Mouse (Mus musculus) fat pad, adult 2 months (tissue): ENCODE results near the gene Pnpla8.
"Not testable (repeated sequence)": the region's sequence is repeated elsewhere in the genome, so short reads cannot be mapped to it uniquely, and the experiment has no call there.

Experiments
- DNase-seq: peaks from one replicate; pipeline ENCODE4 v3.0.0-alpha.2; 2011; ENCODE audit warnings: low read depth, low spot score; ENCODE audit errors: extremely low read depth

Pnpla8 gene

DNA sequence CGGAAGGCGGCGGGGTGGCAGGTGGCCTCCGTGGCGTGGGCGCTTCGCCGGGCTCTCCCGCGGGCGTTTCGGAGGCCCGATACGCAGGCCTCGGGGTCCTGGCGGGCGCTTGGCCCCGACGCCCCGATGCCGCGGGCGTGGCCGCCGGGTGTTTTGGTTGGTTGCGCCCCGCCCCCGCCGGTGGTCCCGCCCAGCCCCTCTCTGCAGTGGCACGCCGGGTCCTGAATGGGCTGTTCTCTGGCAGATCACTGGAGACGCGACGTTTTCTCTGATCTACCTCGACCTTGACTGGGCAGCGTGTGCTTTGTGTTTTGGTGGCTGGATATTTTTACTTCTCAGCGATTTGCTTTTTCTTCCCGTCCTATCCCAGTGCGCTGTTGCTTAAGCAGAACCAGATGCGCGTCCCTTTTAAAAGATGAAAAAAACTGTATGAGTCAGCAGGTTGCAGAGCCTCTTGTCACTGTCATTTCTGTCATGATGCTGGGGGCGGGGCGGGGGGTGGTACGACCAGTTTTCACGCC lies 48.2 kb downstream of the Pnpla8 start:
- no peak for DNase-seq

DNA sequence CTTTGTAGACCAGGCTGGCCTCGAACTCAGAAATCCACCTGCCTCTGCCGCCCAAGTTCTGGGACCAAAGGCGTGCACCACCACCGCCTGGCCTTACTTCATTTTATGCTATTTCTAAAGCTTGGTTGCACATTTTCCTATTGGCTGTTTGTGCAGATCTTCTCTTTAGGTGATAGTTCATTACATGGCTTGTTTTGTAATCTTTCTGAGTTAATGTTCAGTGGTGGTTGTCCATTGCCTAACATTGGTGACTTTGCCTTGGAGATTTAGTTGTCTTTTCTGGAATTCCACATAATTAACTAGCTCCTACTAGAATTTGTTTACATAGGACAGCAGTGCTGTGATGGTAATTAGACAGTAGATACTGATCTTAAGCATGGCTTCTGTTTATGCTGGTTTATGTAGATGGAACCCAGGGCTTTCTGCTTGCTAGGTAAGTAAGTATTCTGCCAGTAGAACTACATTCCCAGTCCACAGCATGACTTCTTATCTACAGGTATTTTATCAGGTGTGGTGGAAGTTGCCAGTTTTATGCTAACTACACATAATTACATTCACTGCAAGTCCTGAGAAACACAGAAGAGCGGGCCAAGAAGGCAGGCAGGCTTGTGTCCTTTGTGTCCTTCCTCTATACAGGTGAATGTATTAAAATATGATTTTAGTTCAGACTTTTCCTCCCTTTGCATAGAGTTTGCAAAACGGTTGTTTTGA lies 53.1 kb downstream of the Pnpla8 start:
- no peak for DNase-seq

DNA sequence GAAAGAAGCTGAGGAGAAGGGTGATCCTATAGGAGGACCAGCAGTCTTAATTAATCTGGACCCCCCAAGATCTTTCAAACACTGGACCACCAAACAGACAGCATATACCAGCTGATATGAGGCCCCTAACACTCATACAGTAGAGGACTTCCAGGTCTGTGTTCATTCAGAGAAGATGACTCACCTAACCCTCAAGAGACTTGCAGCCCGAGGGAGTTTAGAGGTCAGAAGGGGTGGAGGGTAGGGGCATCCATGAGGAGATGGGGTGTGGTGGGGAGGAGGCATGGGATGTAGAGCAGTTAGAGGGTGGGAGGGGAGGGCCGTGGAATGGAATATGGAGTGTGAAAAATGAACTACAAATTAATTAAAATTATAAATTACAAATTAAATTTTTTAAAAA lies 59.0 kb downstream of the Pnpla8 start:
- DNase-seq = not testable (repeated sequence)

DNA sequence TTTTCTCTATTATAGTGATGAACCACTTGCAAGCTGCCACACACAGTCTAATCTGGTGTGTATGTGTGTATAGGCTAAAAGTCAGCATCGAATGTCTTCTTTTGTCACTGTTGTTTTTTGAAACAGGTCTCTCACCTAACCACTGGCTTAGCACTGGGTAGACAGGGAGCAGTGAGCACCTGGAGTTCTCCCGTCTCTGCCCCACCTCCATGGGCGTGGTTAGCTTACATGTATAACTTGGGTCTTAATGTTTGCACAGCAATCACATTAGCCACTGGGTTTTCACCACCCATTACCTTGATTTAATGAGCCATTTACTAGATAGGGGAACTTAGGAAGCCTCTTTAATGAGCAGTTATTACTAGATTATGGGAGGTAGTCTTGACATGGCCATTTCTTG lies 60.4 kb downstream of the Pnpla8 start:
- no peak for DNase-seq

DNA sequence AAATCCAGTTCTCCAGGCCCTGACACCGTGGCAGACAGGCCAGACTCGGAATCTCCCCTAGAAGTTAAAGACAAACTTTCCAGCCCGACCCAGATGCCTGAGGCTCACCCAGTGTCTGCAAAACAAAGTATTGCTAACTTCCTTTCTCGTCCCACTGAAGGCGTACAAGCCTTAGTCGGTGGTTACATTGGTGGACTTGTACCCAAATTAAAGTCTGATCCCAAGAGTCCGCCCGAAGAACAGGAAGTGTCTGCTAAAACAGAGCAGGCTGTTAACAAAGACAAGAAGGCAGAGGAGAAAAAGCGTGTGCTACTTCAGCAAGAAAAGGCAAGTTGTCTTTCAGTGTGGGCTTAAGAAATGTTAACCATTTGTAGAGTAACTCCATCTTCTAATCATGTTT lies 62.2 kb downstream of the Pnpla8 start:
- no peak for DNase-seq

DNA sequence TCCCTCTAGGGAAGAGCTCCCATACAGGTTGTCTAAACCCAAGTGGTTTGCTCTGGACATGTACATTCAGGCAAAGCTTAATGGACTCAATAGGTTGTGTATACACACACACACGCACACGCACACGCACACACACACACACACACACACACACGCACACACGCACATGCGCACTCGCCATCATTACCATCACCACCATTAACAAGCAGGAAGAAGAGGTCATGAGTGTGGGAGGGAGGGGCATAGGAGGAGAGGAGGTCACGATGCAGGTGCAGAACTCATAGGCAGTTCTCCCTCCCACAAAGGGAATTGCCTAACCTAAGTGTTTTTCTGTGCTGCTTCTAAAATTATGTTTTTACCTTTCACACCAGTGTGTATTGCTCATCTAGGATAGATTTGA lies 65.8 kb downstream of the Pnpla8 start:
- DNase-seq = no peak

DNA sequence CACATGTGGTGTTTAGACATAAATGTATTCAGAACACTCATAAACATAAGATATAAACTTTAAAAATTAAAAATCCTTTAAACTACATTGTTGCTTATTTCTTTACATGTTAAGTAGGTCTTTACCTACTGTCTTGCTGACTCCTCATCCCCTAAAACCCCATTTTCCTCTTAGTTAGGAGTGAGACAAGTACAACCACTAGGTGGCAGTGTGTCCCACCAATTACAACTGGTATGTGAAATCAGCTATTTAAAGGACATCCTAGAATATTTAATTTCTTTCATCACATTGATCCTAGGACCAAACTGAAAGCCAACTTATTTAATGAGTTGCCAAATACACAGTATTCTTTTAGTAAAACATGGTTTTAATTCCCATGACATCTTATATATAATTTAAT lies 71.1 kb downstream of the Pnpla8 start:
- no peak for DNase-seq

DNA sequence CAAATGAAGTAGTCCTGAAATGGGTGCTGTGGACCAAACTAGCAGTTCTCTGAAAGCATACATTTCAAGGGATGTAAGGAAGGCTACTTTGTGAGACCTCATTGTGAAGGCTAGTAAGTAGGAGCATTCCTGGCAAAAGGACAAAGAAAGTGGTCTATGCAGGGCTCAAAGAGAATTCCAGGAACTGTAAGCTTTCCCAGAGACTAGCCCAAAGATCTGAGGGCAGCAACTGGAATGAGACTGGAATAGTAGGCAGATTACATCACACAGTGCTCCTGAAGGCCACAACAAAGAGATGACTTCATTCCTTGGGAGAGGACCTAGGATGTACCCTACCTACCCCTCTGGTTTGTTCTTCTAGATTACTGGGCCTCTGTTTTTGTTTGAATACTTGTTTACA lies 79.6 kb downstream of the Pnpla8 start:
- DNase-seq = no peak

DNA sequence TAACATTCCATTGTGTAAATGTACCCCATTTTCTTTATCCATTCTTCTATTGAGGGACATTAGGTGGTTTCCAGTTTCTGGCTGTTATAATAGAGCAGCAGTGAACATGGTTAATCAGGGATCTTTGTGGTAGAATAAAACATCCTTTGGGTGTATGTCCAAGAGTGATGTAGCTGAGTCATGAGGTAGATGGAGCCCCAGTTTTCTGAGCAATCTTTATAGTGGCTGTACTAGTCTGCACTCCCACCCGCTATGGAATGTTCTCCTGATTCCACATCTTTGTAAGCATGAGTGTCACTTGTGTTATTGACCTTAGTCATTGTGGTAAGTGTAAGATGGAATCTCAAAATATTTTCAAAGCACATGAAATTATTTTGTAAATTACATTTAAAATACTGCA lies 82.8 kb downstream of the Pnpla8 start:
- DNase-seq = no peak

DNA sequence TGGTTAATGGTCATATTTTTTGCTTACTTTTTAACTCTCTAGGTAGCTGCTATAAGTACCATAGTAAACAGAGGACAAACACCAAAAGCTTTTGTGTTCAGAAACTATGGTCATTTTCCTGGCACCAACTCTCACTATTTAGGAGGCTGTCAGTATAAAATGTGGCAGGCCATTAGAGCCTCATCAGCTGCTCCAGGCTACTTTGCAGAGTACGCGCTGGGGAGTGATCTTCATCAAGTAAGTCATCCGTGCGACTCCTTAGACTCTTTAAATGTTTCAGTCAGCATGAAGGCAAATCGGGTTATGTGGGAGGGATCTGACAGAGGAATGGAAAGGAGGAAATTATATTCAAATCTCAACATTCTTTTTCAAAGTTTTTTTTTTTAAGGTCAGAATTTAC lies 83.7 kb downstream of the Pnpla8 start:
- no peak for DNase-seq

DNA sequence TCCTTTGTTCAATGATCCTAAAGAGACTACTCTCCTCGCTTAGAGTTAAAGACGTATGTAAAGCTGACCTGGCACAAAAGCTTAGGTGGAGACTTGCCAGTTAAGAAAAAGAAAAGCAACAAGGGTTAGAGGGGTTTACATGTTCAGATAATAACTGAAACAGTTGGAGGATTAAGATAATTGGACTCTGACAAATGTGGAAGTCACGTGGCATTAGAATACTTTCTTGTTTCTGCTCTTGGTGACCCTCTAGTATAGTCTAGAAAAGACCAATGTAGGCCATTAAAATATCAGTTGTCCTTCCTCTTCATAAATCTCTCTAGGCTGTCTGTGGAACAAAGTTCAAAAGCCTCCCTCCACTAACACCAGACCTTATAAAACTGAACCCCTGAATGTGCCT lies 87.1 kb downstream of the Pnpla8 start:
- no peak for DNase-seq

DNA sequence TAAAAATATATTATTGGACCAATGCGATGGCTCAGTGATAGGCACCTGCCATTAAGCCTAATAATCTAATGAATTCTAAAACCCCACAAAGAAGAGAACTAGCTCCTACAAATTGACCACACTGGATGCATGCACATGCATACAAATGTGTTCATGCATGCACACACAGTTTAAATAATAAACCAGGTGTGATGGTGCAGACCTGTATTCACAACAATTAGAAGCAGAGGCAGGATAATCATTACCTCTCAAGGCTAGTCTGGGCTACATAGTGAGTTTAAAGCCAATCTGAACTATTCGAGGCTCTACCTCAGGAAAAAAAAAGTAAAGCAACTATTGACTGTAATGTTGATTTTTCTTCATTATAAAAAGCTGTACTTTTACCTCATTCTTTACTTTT lies 94.0 kb downstream of the Pnpla8 start:
- no peak for DNase-seq

DNA sequence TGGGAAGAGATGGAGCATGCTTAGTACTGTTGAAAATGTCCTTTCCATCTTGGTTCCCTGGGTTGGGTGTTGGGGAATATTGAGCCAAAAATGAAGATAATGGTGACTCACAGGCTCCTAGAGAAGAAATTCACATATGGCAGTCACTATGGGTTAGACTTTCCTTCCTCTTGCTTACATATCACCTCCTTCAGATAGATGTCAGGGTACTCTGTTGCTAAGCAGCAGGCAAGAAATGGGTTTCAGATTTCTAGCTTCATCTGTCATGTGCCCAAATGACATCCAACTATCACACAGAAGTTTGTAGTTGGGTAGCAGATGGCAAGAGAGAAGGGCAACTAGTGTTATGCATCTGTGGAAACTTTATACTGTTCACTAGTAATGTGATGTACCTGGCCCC lies 103.9 kb downstream of the Pnpla8 start:
- no peak for DNase-seq

DNA sequence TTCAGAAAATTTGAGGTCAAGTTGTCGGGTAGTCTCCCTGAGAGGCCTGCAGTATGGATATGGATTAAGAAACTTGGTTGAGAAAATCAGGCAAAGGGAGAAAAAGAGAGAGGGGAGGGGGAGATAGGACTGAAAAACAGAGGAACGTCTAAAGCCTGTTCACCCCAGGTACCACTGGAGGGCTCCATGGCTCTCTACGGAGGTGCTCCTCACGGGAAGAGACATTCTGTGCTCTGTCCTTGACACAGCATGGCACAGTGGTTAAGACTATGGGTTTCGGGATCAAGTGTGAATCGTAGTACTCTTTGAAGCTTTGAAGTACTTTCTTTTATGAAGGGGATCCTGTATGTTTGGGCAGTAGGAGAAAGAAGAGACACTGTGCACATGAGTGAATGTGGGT lies 106.3 kb downstream of the Pnpla8 start:
- no peak for DNase-seq

DNA sequence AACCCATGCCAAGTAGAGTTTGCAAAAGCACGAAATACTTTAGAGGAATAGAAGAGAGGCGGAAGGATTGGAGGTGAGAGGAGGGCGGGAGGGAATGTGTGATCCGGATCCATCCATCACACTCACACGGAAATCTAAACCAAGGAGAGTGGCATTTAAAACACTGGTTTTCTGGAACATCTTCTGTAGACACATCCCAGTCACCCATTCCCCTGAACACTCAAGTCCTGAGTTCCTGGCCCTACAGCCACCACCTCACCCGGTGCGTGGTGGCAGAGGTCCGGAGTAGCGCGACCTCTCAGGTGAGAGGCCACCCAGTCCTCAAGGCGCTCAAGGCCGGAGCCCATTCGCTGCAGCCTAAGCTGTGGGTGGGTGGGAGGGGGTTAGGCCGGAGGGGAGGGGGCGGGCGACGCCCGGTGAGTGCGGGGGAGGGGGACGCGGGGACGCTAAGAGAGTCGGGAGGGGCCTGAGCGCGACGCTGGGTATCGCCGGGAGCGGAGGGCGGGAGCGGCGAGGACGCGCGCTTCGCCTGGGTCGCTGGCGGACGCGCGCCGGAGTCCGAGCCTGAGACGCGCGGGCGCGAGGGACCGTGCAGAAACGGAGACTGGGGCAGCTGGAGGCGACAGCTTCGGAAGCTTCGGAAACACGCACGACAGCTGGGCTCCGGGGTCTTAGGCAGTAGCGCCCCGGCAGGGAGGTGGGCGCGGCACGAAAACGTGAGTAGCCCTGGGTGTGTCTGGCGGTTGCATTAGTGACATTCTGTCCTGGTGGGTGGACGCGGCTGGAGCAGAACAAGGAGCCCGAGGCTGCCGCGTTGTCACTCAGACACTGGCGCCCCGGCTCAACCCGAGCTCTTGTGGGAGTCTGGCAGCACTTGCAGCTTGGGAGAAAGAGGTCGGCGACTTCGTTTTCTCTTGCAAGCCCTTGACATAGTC lies 107.5 kb downstream of the Pnpla8 start, which contains the start of gene Nrcam:
Gene Nrcam (plus strand): TSS at position 505 of the 935 bp plus-strand sequence.
- no peak for DNase-seq

DNA sequence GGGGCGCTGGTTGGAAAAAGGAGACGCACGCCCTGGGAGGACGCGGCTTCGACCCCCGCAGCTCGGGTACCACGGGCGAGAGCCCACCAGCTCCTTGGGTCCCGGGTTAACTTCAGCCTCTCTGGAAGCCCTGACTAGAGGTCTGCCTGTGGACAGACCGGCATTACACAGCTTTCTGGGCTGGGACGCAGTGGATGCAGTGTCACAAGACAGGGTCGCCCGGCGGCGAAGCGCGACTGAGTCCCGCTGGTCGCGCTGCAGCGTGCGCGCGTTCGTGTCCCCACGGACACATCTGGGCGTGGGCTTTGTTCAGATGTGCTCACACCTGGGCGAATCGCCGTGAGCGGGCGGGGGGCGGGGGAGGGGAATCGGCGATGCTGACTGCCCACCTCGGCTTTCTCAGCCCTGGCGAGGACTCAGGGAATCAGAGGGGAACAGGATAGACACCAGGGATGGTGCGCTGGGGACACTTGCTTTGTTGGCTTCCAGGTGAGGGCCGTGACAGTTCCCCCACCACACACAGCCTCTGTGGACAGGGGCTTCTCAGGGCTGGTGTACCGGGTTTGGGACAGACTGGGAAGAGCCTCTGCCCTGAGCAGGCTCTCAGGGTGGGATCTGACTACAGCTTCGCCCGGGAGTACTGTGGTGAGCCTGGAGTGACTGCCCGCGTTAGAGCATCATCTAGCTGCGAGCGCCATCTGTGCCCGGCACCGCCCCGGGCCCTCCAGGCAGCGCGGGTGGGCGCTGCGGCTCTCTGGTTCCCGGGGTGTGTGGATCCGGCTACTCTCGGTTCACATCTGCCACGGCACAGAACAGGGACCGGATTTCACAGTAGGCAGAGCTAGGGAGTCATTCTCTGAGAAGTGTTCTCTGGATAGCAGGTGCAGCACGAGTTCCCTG lies 108.4 kb downstream of the Pnpla8 start:
- no peak for DNase-seq

DNA sequence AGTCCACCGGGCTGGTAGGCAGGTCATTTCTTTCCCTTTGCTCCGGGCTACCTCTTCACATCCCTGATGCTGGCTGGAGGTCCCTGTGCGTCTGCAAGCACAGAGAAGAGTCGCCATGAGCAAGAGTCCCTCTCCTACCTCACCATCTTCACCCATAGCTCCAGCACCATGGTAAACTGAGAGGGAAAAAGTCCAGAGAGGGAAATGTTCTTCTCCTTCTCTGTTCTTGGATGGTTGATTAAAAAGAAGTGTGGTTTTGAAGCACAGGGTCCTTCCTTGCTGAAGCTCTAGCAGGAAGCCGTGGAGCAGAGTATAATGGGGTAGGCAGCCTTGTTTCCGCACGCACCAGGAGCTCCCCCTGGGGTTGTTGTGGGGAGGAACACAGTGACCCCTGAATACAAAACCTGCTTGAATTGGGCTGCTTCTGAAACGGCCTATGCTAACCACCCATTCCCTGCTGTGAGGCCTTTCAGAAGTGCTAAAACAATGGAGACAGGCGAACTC lies 109.1 kb downstream of the Pnpla8 start:
- no peak for DNase-seq

DNA sequence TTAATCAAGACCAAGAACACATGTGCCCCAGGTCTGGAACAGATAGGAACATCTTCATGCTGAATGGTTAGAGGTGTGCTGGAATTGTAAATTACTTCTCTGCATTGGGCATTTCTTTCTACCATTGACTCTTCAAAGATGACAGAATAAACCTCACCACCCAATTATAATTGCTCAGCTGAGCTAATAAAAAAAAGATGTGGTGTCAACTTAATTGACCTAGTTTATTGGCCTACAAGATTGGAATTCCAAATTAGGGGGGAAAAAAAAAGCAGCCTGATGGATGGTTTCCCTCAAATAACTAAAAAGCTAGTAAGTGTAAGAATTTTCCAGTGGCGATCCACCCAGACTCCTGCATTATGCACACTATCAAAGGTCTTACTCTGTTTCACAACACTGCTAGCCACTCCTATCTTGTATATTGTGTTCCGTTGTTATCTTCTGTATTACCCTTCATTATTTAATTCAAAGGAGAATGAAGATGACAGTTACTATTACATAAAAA lies 116.0 kb downstream of the Pnpla8 start:
- DNase-seq = no peak

DNA sequence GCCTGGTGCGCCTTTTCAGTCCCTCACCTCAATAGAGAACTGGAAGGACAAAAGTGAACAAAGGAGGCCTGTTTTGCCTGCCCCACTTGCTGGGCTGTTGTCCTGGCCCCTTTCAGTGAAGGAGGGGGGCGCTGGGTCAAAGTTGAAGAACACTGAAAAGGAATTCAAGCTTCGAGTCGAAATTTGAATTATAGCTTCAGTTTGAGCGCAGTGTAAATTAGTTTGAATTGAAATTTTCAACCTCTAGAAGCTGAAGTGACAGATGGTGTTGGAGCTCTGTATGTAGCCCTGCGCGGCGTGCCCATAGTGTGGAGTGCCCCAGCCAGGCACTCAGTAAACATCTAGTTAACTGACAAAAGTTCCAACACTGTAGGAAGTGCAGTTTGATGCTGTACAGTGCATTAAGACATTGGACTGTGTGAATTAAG lies 117.0 kb downstream of the Pnpla8 start:
- no peak for DNase-seq

DNA sequence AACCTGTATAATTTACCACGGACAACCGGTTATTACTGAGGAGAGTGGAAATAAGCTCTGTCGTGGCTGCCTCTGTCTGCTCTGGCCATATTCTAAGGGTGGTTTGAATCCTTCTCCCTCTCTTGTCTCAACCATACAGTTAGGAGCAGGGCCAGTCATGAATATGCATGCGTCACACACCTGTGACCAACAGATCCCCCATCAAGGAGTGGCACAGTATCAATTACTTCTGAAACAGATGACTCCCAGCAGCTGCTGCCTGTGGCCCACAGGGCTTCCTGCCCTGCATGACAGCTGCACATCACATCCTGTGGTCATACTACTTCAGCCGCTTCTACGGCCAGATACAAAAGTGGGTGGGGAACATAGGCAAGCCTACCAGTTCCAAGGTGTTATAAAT lies 122.9 kb downstream of the Pnpla8 start:
- DNase-seq = no peak

DNA sequence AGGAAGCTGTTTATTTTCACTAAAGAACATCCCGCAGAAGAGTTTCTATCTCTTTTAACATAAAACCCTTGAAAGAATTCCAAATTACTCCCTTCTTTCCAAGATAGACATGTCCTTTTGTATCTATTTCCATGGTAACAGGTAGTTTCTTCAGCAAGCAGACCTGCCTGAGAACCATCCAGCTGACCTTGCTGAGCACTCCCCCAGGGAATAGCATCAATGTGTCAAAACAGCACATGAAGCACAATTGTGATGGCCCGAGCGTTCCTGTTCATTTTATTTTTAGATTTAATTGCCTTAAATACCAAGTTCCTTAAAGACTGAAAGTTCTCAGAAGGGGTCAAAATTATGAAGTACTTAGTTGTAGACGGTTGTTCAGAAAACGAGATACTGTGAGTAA lies 124.1 kb downstream of the Pnpla8 start:
- no peak for DNase-seq
